Mouse (Mus musculus) neural tube, embryonic 12.5 days (tissue): ENCODE measurements around the gene Podxl2. TPM values are rescaled to one million over a fixed set of nuclear protein-coding genes. Genes with fewer than 3 reads are reported as not detected.

ENCODE experiments used
- ATAC-seq: fragments of 200-750 bp; cut with Nextera tagmentation; 2 replicates; pipeline ENCODE4 v1.8.0; 2017; ENCODE audit warnings: low read depth, mild to moderate bottlenecking, moderate TSS enrichment, moderate library complexity; ENCODE audit not compliant: low FRiP score
- H3K27ac ChIP-seq: fragments of 300-500 bp; sonication (generic); 2 replicates; pipeline ENCODE4 v1.5.1; 2016
- H3K27me3 ChIP-seq: fragments of 300-500 bp; sonication (generic); replicated peaks from 2 replicates; pipeline ENCODE4 v1.6.1; 2016; ENCODE audit warnings: mild to moderate bottlenecking
- H3K36me3 ChIP-seq: fragments of 300-500 bp; sonication (generic); 2 replicates; pipeline ENCODE4 v1.6.1; 2016; ENCODE audit warnings: mild to moderate bottlenecking
- H3K4me1 ChIP-seq: fragments of 300-500 bp; sonication (generic); 2 replicates; pipeline ENCODE4 v1.6.1; 2016
- H3K4me2 ChIP-seq: fragments of 300-500 bp; sonication (generic); replicated peaks from 2 replicates; pipeline ENCODE4 v1.6.1; 2016; ENCODE audit warnings: mild to moderate bottlenecking
- H3K4me3 ChIP-seq: fragments of 300-500 bp; sonication (generic); 2 replicates; pipeline ENCODE4 v1.5.1; 2016
- H3K9ac ChIP-seq: fragments of 300-500 bp; sonication (generic); 2 replicates; pipeline ENCODE4 v1.6.1; 2016; ENCODE audit warnings: mild to moderate bottlenecking
- H3K9me3 ChIP-seq: fragments of 300-500 bp; sonication (generic); 2 replicates; pipeline ENCODE4 v1.6.1; 2016; ENCODE audit warnings: mild to moderate bottlenecking
- WGBS: fragments of 180-500 bp; shearing (Covaris S2); methylation state at CpG from one replicate; pipeline ENCODE4 v1.1.7; 2016; 5-methylcytosine and 5-hydroxymethylcytosine counted together
- polyA plus RNA-seq: library from polyadenylated mRNA; unstranded; fragments of >200 nt; fragmentation: Nextera tagmentation; extraction: Ambion mirVana; gene quantifications from 2 replicates; pipeline ENCODE4 v1.2.1, GENCODE M21; 2016

The Podxl2 gene
- polyA plus RNA-seq, 1 experiment from 2014 or later = 362 TPM

GRCm38 (mm10) chr6:88816913-88817312 is 57.9 kb downstream of the Podxl2 start:
- Histone ChIP-seq H3K4me2 (no peak overlapping the region), H3K36me3 (no peaks in the 10 kb centered on the region), H3K4me1 (no peaks in the 10 kb centered on the region), H3K4me3 (no peak overlapping the region), H3K9me3 (no peaks in the 10 kb centered on the region), H3K9ac (no peak overlapping the region), H3K27me3 (0 out of 2 replicates have a peak, but pooled peaks cover 1% of the 10 kb centered on the region), H3K27ac (no peak overlapping the region)
- 90% methylated on average over 3 of the region's 3 CpGs for WGBS
- no peak for ATAC-seq

GRCm38 (mm10) chr6:88815489-88815888 is 59.4 kb downstream of the Podxl2 start:
- 86% methylated on average over 3 of the region's 3 CpGs for WGBS
- no peaks in the 10 kb centered on the region for H3K36me3 ChIP-seq
- no peak for ATAC-seq
- no peak overlapping the region for H3K4me3 ChIP-seq
- no peak overlapping the region for H3K9ac ChIP-seq
- H3K4me1 ChIP-seq = peaks cover 8% of the 10 kb centered on the region; the same call in 1 of the 2 replicates
- no peak overlapping the region for H3K4me2 ChIP-seq
- no peaks in the 10 kb centered on the region for H3K9me3 ChIP-seq
- H3K27me3 ChIP-seq = no peaks in the 10 kb centered on the region
- no peak overlapping the region for H3K27ac ChIP-seq

- no peak overlapping the region for H3K27ac ChIP-seq
- H3K4me1 ChIP-seq = peaks cover 13% of the 10 kb centered on the region; the same call in 1 of the 2 replicates
- H3K27me3 ChIP-seq = no peaks in the 10 kb centered on the region
- H3K4me2 ChIP-seq = no peak overlapping the region
- no peaks in the 10 kb centered on the region for H3K36me3 ChIP-seq
- H3K9me3 ChIP-seq = no peaks in the 10 kb centered on the region
- 59% methylated on average over 3 of the region's 3 CpGs for WGBS
- no peak overlapping the region for H3K4me3 ChIP-seq
- H3K9ac ChIP-seq = no peak overlapping the region
- no peak for ATAC-seq
Observed at GRCm38 (mm10) chr6:88815036-88815435, 59.8 kb downstream of the Podxl2 start.

GRCm38 (mm10) chr6:88813832-88814231 is 61.0 kb downstream of the Podxl2 start:
- no peaks in the 10 kb centered on the region for H3K27me3 ChIP-seq
- WGBS = 79% methylated on average over 10 of the region's 10 CpGs
- no peak overlapping the region for H3K9ac ChIP-seq
- no peak for ATAC-seq
- no peaks in the 10 kb centered on the region for H3K36me3 ChIP-seq
- no peaks in the 10 kb centered on the region for H3K9me3 ChIP-seq
- no peak overlapping the region for H3K27ac ChIP-seq
- no peak overlapping the region for H3K4me2 ChIP-seq
- H3K4me3 ChIP-seq = no peak overlapping the region
- peaks cover 14% of the 10 kb centered on the region; the same call in 1 of the 2 replicates for H3K4me1 ChIP-seq

GRCm38 (mm10) chr6:88812886-88813285 is 62.0 kb downstream of the Podxl2 start:
- Histone ChIP-seq H3K36me3 (no peaks in the 10 kb centered on the region), H3K4me2 (no peak overlapping the region), H3K4me3 (no peak overlapping the region), H3K27ac (no peak overlapping the region), H3K9me3 (no peaks in the 10 kb centered on the region), H3K4me1 (peaks cover 14% of the 10 kb centered on the region; the same call in 1 of the 2 replicates), H3K27me3 (no peaks in the 10 kb centered on the region), H3K9ac (no peak overlapping the region)
- WGBS = 76% methylated on average over 3 of the region's 3 CpGs
- ATAC-seq = no peak

DNA sequence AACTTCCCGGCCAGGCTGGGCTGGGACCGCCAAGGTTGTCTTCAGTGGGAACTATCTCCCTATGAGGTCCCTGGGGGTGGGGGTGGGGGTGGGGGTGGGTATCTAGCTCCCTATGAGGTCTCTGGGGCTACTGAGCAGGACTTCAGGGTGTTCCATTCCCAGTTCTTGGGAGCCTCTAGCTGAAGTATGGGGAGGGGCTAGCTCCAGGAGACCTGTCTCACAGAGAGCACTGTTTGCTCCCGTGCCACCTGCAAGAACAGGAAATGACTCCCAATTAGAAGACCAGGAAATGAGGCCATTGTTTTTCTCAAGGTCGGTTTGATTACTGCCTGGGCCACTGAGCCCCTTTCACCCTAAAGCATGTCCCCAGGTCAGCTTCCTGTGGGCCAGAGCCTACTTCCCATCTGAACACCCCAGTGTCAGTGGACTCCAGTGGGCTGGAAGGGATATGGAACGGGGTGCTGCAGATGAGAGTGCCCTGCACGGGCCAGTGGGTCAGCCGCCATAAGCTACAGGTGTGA is 62.9 kb downstream of the Podxl2 start:
- Histone ChIP-seq H3K4me2 (no peak overlapping the region), H3K4me3 (no peak overlapping the region), H3K9me3 (no peaks in the 10 kb centered on the region), H3K27me3 (no peaks in the 10 kb centered on the region), H3K9ac (no peak overlapping the region), H3K27ac (no peak overlapping the region), H3K4me1 (peaks cover 14% of the 10 kb centered on the region; the same call in 1 of the 2 replicates), H3K36me3 (no peaks in the 10 kb centered on the region)
- WGBS = 57% methylated on average over 7 of the region's 7 CpGs
- ATAC-seq = no peak

GRCm38 (mm10) chr6:88811396-88811795 is 63.4 kb downstream of the Podxl2 start:
- Histone ChIP-seq H3K27ac (no peak overlapping the region), H3K9ac (no peak overlapping the region), H3K9me3 (no peaks in the 10 kb centered on the region), H3K4me2 (no peak overlapping the region), H3K36me3 (no peaks in the 10 kb centered on the region), H3K4me3 (no peak overlapping the region), H3K4me1 (peaks cover 14% of the 10 kb centered on the region; the same call in 1 of the 2 replicates), H3K27me3 (no peaks in the 10 kb centered on the region)
- ATAC-seq = no peak
- 33% methylated on average over 6 of the region's 7 CpGs for WGBS

GRCm38 (mm10) chr6:88810291-88810690 is 64.6 kb downstream of the Podxl2 start:
- no peaks in the 10 kb centered on the region for H3K9me3 ChIP-seq
- no peaks in the 10 kb centered on the region for H3K36me3 ChIP-seq
- H3K27ac ChIP-seq = no peak overlapping the region
- H3K9ac ChIP-seq = no peak overlapping the region
- peak; percentile 21; the same call in 1 of the 2 replicates for ATAC-seq
- no peak overlapping the region for H3K4me2 ChIP-seq
- 40% methylated on average over 3 of the region's 3 CpGs for WGBS
- no peaks in the 10 kb centered on the region for H3K27me3 ChIP-seq
- no peak overlapping the region for H3K4me3 ChIP-seq
- peaks cover 14% of the 10 kb centered on the region; the same call in 1 of the 2 replicates for H3K4me1 ChIP-seq

DNA sequence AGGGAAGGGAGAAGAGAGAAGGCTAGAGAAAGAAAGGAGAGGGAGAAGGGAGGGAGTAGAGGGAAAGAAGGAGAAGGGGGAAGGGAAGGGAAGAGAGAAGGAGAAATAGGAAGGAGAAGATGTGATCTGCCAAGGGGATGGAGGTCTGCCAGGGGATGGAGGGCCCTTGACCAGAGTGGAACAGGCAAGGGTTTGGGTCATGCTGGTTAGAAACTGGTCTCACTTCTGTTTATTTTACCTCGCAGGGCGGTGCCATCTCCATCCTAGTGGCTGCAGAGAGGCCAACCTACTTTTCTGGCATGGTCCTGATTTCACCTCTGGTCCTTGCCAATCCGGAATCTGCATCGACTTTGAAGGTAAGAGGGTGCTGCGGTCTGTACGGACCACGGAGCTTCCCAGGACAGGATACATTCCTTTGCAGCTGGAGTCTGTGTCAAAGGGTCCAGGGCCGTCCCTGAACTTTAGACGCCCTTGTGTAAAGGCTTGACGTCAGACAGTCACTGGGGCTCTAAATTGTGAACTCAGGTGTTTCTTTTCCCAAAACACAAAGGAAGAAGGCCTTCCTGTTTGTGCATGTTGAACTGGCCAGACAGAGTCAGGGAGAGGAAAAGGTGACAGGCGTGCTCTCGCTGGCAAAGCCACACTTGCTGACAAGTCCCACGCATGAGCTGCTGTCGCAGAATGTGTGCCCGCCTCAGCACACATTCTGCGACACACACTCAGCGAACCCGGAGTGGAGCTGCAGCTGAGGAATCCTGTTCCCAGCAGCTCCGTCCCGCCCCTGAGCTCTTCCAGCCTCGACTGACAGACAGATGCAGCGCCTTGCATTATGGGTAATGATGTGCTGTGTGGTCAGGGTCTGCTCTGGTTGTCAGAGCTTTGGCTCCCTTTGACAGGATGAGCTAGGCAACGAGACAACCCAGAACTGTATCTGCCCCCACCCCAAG is 65.5 kb downstream of the Podxl2 start:
- H3K4me3 ChIP-seq = no peak overlapping the region
- H3K36me3 ChIP-seq = no peaks in the 10 kb centered on the region
- H3K27ac ChIP-seq = no peak overlapping the region
- H3K27me3 ChIP-seq = no peaks in the 10 kb centered on the region
- H3K9me3 ChIP-seq = no peaks in the 10 kb centered on the region
- ATAC-seq = no peak
- peaks cover 14% of the 10 kb centered on the region; the same call in 1 of the 2 replicates for H3K4me1 ChIP-seq
- WGBS = 74% methylated on average over 23 of the region's 23 CpGs
- no peak overlapping the region for H3K4me2 ChIP-seq
- no peak overlapping the region for H3K9ac ChIP-seq

GRCm38 (mm10) chr6:88804966-88805577 is 69.8 kb downstream of the Podxl2 start:
- 92% methylated on average over 17 of the region's 17 CpGs for WGBS
- no peaks in the 10 kb centered on the region for H3K36me3 ChIP-seq
- ATAC-seq = no peak
- H3K4me3 ChIP-seq = no peak overlapping the region
- H3K27me3 ChIP-seq = no peaks in the 10 kb centered on the region
- no peak overlapping the region for H3K4me2 ChIP-seq
- peaks cover 6% of the 10 kb centered on the region for H3K4me1 ChIP-seq
- no peak overlapping the region for H3K9ac ChIP-seq
- H3K9me3 ChIP-seq = no peaks in the 10 kb centered on the region
- no peak overlapping the region for H3K27ac ChIP-seq

GRCm38 (mm10) chr6:88803957-88804695 is 70.7 kb downstream of the Podxl2 start:
- Histone ChIP-seq H3K27ac (no peak overlapping the region), H3K4me3 (no peak overlapping the region), H3K4me2 (no peak overlapping the region), H3K4me1 (peaks cover 4% of the 10 kb centered on the region; the same call in 1 of the 2 replicates), H3K9me3 (no peaks in the 10 kb centered on the region), H3K36me3 (no peaks in the 10 kb centered on the region), H3K27me3 (no peaks in the 10 kb centered on the region), H3K9ac (no peak overlapping the region)
- 93% methylated on average over 4 of the region's 4 CpGs for WGBS
- no peak for ATAC-seq

DNA sequence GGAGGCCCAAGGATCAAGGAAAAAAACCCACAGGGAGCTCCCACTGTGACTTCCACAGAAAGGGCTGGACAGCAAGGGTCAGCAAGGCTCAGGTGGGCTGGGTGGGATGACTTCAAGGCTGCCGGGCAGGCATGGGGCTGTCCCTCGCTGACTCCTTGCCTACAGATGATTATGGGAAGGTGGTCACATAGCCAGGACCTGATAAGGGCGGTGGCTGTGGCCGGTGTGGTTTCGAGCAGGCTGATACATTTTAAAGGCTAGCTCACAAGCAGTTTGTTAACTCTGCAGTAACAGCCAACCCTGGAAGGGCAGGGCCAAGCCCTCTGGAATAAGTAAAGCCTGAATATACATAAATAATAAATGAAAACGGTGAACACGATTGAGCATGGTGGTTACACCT is 71.8 kb downstream of the Podxl2 start:
- H3K9ac ChIP-seq = no peak overlapping the region
- WGBS = 83% methylated on average over 7 of the region's 7 CpGs
- no peak overlapping the region for H3K4me3 ChIP-seq
- ATAC-seq = no peak
- no peaks in the 10 kb centered on the region for H3K9me3 ChIP-seq
- H3K4me2 ChIP-seq = no peak overlapping the region
- H3K27me3 ChIP-seq = no peaks in the 10 kb centered on the region
- H3K4me1 ChIP-seq = peaks cover 4% of the 10 kb centered on the region; the same call in 1 of the 2 replicates
- H3K36me3 ChIP-seq = no peaks in the 10 kb centered on the region
- H3K27ac ChIP-seq = no peak overlapping the region
